ENCODE assay signal across 15 mouse cellular contexts in genomic region chr5:110604311-110604710, GRCm38 (mm10).
"Had no signal": no experiment of that assay in that cellular context is flagged by ENCODE, and none has a peak within 500 bp of the region (broad histone marks: within the 10 kb centered on the region; RNA-seq: fewer than 3 reads in every experiment).

No protein-coding gene starts in this region.

- H3K27ac ChIP-seq: neural tube, embryonic 15.5 days; stomach, embryonic 15.5 days; stomach, postnatal 0 days had no signal

- H3K4me2 ChIP-seq: neural tube, embryonic 15.5 days; stomach, embryonic 15.5 days had no signal

- DNase-seq: retina, postnatal 1 day; right cerebral cortex, adult 18-20 months; right cerebral cortex, postnatal 14 days; right cerebral cortex, postnatal 25 days; right cerebral cortex, postnatal 4 days; spleen, adult 18-20 months; thymus, adult 18-20 months; thymus, adult 2 months; thymus, postnatal 14 days; thymus, postnatal 25 days; thymus, postnatal 36 days; thymus, postnatal 4 days had no signal

- H3K36me3 ChIP-seq: stomach, embryonic 15.5 days had no signal

- H3K4me3 ChIP-seq: neural tube, embryonic 15.5 days; stomach, embryonic 15.5 days had no signal

- H3K9ac ChIP-seq: neural tube, embryonic 15.5 days; stomach, embryonic 15.5 days had no signal

- H3K4me1 ChIP-seq: neural tube, embryonic 15.5 days; stomach, embryonic 15.5 days had no signal

- H3K9me3 ChIP-seq: neural tube, embryonic 15.5 days; stomach, embryonic 15.5 days had no signal

- H3K27me3 ChIP-seq: neural tube, embryonic 15.5 days; stomach, embryonic 15.5 days had no signal
